Mouse (Mus musculus) liver, postnatal 0 days (tissue): ENCODE measurements around the gene Ercc4.

Experiments used
- CTCF ChIP-seq: sonication (generic); IDR thresholded peaks from 2 replicates; pipeline ENCODE4 v1.5.1; 2016; ENCODE audit warnings: antibody characterized with exemption, low read depth
- EP300 ChIP-seq: IDR thresholded peaks from 2 replicates; pipeline ENCODE4 v1.6.1; 2016; ENCODE audit warnings: antibody characterized with exemption, low read depth, mild to moderate bottlenecking

GRCm38 (mm10) chr16:13117967-13118430 lies 8.5 kb downstream of the Ercc4 start:
- TF ChIP-seq EP300 (no peak), CTCF (no peak)
